Mouse (Mus musculus): Measurements from ENCODE around the gene Olfm1.

DNA sequence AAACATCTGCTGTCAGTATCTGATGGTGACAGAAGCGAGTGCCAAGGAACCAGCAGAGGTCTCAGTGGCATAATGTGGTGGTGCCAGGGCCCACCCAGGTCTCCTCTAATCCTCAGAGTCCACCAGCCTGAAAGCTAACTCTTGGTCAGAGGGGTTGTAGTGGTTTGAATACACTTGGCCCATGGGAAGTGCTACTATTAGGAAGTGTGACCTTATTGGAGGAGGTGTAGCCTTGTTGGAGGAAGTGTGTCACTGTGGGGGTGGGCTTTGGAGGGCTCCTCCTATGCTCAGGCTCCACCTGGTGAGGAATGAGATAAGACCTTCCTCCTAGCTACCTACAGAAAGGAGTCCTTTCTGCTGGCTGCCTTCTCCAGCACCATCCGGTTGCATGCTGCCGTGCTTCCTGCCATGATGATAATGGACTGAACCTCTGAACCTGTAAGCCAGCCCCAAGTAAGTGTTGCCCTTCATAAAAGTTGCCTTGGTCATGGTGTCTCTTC lies 75.0 kb downstream of the Olfm1 start:
- TF ChIP-seq CTCF (IDR thresholded peaks at IDR 0.05; ENCODE audit: low read depth) = no peak
- TF ChIP-seq EP300 (IDR thresholded peaks at IDR 0.05; ENCODE audit: low read depth) = no peak

Measured in heart, postnatal 0 days (tissue).